Mouse (Mus musculus) limb, embryonic 14.5 days (tissue): ENCODE measurements around the gene Dhx40. TPM values are rescaled to one million over a fixed set of nuclear protein-coding genes. Genes with fewer than 3 reads are reported as not detected.

ENCODE experiments used
- ATAC-seq: fragments of 200-750 bp; cut with Nextera tagmentation; 2 replicates; pipeline ENCODE4 v1.8.0; 2017; ENCODE audit warnings: low read depth, moderate number of reproducible peaks, moderate TSS enrichment; ENCODE audit not compliant: low FRiP score
- DNase-seq: peaks from one replicate; pipeline ENCODE4 v3.0.0-alpha.2; 2015; ENCODE audit warnings: low spot score
- H3K27ac ChIP-seq: fragments of 300-500 bp; sonication (generic); replicated peaks from 2 replicates; pipeline ENCODE4 v1.5.1; 2014; ENCODE audit warnings: low read depth, mild to moderate bottlenecking, low read length, moderate library complexity, mixed read lengths
- H3K27me3 ChIP-seq: fragments of 300-500 bp; sonication (generic); 2 replicates; pipeline ENCODE4 v1.6.1; 2014; ENCODE audit warnings: low read length, mixed read lengths; ENCODE audit not compliant: control insufficient read depth, insufficient read depth
- H3K36me3 ChIP-seq: fragments of 300-500 bp; sonication (generic); 2 replicates; pipeline ENCODE4 v1.6.1; 2014; ENCODE audit warnings: mild to moderate bottlenecking, low read length, moderate library complexity, mixed read lengths; ENCODE audit not compliant: control insufficient read depth, insufficient read depth
- H3K4me1 ChIP-seq: fragments of 300-500 bp; sonication (generic); 2 replicates; pipeline ENCODE4 v1.6.1; 2014; ENCODE audit warnings: antibody characterized with exemption, low read length, mixed read lengths; ENCODE audit not compliant: control insufficient read depth, insufficient read depth
- H3K4me2 ChIP-seq: fragments of 300-500 bp; sonication (generic); replicated peaks from 2 replicates; pipeline ENCODE4 v1.6.1; 2014; ENCODE audit warnings: low read depth, mild to moderate bottlenecking, low read length, moderate library complexity; ENCODE audit not compliant: severe bottlenecking
- H3K4me3 ChIP-seq: fragments of 300-500 bp; sonication (generic); replicated peaks from 2 replicates; pipeline ENCODE4 v1.5.1; 2014; ENCODE audit warnings: low read length
- H3K9ac ChIP-seq: fragments of 300-500 bp; sonication (generic); 2 replicates; pipeline ENCODE4 v1.6.1; 2014; ENCODE audit warnings: mild to moderate bottlenecking, low read depth, low read length, moderate library complexity; ENCODE audit not compliant: severe bottlenecking
- H3K9me3 ChIP-seq: fragments of 300-500 bp; sonication (generic); 2 replicates; pipeline ENCODE4 v1.6.1; 2016; ENCODE audit warnings: low read length; ENCODE audit not compliant: control insufficient read depth
- POLR2A ChIP-seq: fragments of 200-500 bp; IDR thresholded peaks from 2 replicates; pipeline ENCODE4 v1.8.0; 2012; ENCODE audit warnings: inconsistent platforms, mild to moderate bottlenecking, moderate library complexity, borderline replicate concordance; ENCODE audit not compliant: insufficient read depth, insufficient read length; ENCODE audit errors: extremely low read depth
- WGBS: fragments of 180-500 bp; shearing (Covaris S2); extraction: QIAGEN DNeasy Blood & Tissue Kit; methylation state at CpG from one replicate; pipeline ENCODE4 v1.1.7; 2014; 5-methylcytosine and 5-hydroxymethylcytosine counted together
- polyA plus RNA-seq, 2 experiments: library from polyadenylated mRNA; depleted of rRNA in 1 of 2; stranded (reverse) in 1 of 2; unstranded in 1 of 2; fragments of >200 nt; fragmentation: Nextera tagmentation in 1 of 2; extraction: Ambion mirVana in 1 of 2; gene quantifications; 2 replicates each; pipeline versions ENCODE4 v1.2.1 to v1.2.3; 2012 to 2014

The Dhx40 gene
- polyA plus RNA-seq (2012; rRNA removed) (13.9 and 15.2 TPM in 2 replicates), polyA plus RNA-seq (2014; fragmentation: Nextera tagmentation; extraction: Ambion mirVana) (23.3 and 27.8 TPM in 2 replicates)

DNA sequence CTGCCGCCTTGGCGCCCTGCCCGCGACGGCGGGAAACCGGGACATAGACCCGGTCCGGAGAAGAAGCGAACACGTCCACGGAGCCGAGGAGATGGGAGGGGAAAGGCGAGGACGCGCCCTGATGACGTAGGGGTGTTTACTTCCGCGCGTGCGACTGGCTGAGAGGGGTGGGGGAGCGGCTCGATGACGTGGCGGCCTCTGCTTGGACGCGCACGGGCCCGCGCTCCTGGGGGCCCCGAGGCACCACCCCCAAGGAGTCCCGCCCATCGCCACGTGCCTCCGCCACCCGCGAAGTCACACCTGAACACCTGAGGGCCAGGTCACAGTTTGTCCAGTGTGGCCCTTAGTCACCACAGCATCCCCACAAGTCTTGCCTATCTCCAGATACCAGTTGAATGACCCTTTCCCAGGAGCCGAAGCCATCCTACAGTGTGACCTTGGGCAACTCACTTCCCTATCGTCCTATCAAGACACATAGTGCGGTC lies at the start of gene Dhx40:
Gene Dhx40, minus strand, starts transcription at position 242 of the 485 bp plus-strand sequence.
- ATAC-seq = peak; percentile 95
- peak within 1 kb of the TSS; percentile 51 for H3K4me2 ChIP-seq
- 6% methylated on average over 32 of the region's 40 CpGs for WGBS

DNA sequence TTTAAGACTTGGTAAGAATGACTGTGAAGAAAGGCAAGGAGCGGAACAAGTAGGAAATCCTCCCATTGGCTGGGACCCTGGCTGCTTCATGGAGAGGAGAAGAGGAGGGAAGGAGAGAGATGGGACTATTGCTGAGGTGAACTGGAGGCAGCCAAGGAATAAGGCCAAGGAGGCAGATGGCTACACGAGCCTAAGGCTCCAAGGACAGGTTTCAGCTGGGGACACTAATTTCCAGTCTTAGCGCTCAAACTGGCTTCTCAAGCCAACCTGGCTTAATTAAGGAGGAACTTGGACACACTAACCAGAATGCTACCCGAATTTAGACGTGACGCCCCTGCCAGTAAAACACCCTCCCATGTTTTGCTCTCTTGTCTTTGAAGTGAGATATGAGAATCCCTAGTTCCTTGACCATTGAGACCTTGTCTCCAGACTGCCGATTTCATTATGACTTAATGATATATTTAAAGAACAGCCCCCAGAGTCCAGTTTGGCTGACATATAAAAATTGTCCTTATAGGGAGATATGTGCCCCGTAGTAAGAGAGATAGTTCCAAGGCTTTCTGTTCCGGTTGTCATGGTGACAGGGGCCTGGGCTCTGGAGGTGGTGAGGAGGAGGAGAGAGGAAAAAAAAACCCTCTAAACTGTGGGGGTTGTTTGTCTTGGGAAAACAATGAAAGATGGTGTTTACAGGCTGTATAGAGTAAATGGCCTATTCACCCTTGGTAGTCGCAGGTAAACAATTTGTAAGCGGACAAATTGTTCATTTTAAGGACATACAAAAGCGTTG lies 48.3 kb upstream of the Dhx40 start:
- 75% methylated on average over 12 of the region's 12 CpGs for WGBS
- H3K27ac ChIP-seq = no peak overlapping the region
- TF ChIP-seq POLR2A = no peak
- no peak for ATAC-seq
- DNase-seq = no peak
- no peak overlapping the region for H3K4me3 ChIP-seq
- H3K36me3 ChIP-seq = no peaks in the 10 kb centered on the region
- H3K4me2 ChIP-seq = no peak overlapping the region
- H3K27me3 ChIP-seq = no peaks in the 10 kb centered on the region
- H3K9ac ChIP-seq = no peak overlapping the region
- H3K4me1 ChIP-seq = peaks cover 15% of the 10 kb centered on the region; the same call in 1 of the 2 replicates
- no peaks in the 10 kb centered on the region for H3K9me3 ChIP-seq

More for the DNA sequence above, at the start of gene Dhx40:
- DNase-seq = peak; percentile 92
- no peaks in the 10 kb centered on the region for H3K9me3 ChIP-seq
- H3K36me3 ChIP-seq = peaks cover 32% of the 10 kb centered on the region
- peak within 1 kb of the TSS; percentile 76 for H3K27ac ChIP-seq
- H3K4me1 ChIP-seq = peaks cover 8% of the 10 kb centered on the region
- H3K9ac ChIP-seq = peak within 1 kb of the TSS; percentile 76
- no peak for TF ChIP-seq POLR2A
- H3K27me3 ChIP-seq = no peaks in the 10 kb centered on the region
- H3K4me3 ChIP-seq = peak within 1 kb of the TSS; percentile 98

DNA sequence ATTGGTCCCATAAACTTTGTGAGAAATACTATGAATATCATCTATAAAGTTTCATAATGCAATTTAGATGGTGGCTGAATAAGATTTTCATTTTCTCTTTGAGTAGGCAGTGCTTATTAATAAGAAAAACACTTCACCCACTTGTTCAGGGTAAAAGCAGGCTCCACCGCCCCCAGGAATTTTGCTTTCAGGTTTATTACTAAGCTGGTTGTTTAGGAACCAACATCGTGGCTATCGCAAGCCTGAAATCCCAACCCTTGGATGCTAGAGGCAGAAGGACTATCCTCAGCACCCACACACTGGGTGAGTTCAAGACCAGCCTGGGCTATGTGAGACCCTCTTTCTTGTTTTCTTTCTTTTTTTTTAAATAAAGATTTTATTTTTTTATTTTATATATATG lies 45.5 kb upstream of the Dhx40 start:
- ATAC-seq (no peak), DNase-seq (no peak)
- Histone ChIP-seq H3K27ac (no peak overlapping the region), H3K4me3 (no peak overlapping the region), H3K27me3 (no peaks in the 10 kb centered on the region), H3K4me2 (peak overlapping the region; percentile 35; the same call in 1 of the 2 replicates), H3K36me3 (no peaks in the 10 kb centered on the region), H3K9ac (no peak overlapping the region), H3K4me1 (peaks cover 14% of the 10 kb centered on the region; the same call in 1 of the 2 replicates), H3K9me3 (no peaks in the 10 kb centered on the region)
- 19% methylated on average over 3 of the region's 3 CpGs for WGBS
- TF ChIP-seq POLR2A = no peak

DNA sequence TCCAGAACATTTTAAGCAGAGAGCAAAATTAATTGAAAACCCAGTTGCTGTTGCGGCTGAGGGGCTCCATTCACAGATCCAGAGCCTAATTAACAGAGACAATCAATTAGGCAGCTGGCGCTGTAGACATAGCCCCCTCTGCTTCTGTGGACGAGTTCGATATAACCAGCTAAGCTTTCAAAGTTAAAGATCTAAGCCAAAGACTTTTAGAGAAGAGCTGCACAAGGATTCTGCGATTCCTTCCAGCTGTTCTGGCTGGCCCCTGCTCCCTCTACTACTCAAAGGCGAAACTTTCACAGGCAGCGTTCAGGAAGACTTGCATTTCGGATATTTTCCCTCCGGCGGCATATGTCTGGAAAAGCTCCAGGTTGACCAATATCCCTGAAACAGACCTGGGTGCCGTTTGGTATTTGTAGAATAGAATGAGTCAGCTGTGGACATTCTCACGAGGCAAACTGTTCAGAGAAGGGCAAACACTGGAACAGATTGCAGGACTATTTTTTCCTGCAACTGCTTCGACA lies 45.0 kb upstream of the Dhx40 start:
- peak overlapping the region; percentile 35 for H3K4me2 ChIP-seq
- no peak overlapping the region for H3K27ac ChIP-seq
- H3K9me3 ChIP-seq = no peaks in the 10 kb centered on the region
- TF ChIP-seq POLR2A = no peak
- peaks cover 14% of the 10 kb centered on the region; the same call in 1 of the 2 replicates for H3K4me1 ChIP-seq
- 16% methylated on average over 13 of the region's 13 CpGs for WGBS
- H3K4me3 ChIP-seq = no peak overlapping the region
- H3K36me3 ChIP-seq = no peaks in the 10 kb centered on the region
- DNase-seq = peak; percentile 41
- no peak for ATAC-seq
- no peaks in the 10 kb centered on the region for H3K27me3 ChIP-seq
- H3K9ac ChIP-seq = no peak overlapping the region

DNA sequence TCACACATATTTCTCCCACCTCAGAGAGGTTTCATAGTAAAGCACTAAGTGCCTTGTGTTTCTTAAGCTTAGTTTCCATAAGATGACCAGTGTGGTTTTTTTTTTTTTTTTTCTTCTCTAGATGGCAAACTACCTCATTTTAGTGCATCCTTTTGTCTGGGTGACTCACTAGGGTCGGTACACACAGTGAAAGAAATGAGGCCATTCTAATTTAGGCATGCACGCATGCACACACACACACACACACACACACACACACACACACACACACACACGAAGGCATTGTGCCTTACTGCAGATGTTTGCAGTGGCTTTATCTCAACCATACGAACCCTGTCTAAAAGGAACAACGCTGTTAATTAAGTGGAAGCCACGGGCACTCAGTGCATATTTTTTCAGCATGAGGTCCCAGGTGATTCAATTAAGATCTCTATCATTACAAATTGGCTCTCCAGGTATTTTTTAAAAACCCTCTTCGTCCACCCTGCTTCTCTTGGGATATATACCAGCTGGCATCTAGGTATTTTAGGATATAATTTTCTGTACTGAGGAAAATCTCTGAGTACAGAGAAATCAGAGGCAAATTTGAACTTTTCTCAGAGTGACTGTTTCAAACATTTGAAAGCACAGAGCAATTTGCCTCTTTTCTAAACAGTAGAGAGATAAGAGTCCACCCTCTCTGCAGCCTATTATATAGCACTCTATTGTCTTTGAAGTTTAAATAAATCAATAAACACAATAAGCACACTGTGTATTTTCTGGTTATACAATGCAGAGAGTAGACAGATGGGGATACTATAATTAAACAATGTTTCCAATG lies 44.4 kb upstream of the Dhx40 start:
- no peak for TF ChIP-seq POLR2A
- 22% methylated on average over 7 of the region's 7 CpGs for WGBS
- no peaks in the 10 kb centered on the region for H3K27me3 ChIP-seq
- H3K9me3 ChIP-seq = no peaks in the 10 kb centered on the region
- H3K36me3 ChIP-seq = no peaks in the 10 kb centered on the region
- peak overlapping the region; percentile 35 for H3K4me2 ChIP-seq
- H3K4me1 ChIP-seq = peaks cover 14% of the 10 kb centered on the region; the same call in 1 of the 2 replicates
- DNase-seq (no peak), ATAC-seq (no peak)
- no peak overlapping the region for H3K9ac ChIP-seq
- no peak overlapping the region for H3K27ac ChIP-seq
- no peak overlapping the region for H3K4me3 ChIP-seq
